In genomic region chrX:7640785-7641184, GRCm38 (mm10) we compare ENCODE assay signal across 15 mouse cellular contexts. TPM values are rescaled to one million over a fixed set of nuclear protein-coding genes. Genes with fewer than 3 reads are reported as not detected.
DNase-seq lines count a peak whose midpoint lies in the region; ATAC-seq and TF ChIP-seq lines count a peak whose summit lies in the region.
"Had no signal": no experiment of that assay in that cellular context is flagged by ENCODE, and none has a peak within 500 bp of the region (broad histone marks: within the 10 kb centered on the region; RNA-seq: fewer than 3 reads in every experiment).

No protein-coding gene starts in this region.

- no peak overlapping the region for H3K27ac ChIP-seq in midbrain, embryonic 11.5 days (ENCODE audit: low read depth, low read length)
- H3K27ac ChIP-seq in midbrain, embryonic 10.5 days (replicated peaks) = no peak overlapping the region
- no peak overlapping the region for H3K27ac ChIP-seq in midbrain, embryonic 14.5 days (replicated peaks; ENCODE audit: low read depth, low read length)
- H3K27ac ChIP-seq: lung, embryonic 15.5 days; stomach, embryonic 15.5 days had no signal

- TF ChIP-seq CTCF in lung, adult 2 months (IDR thresholded peaks at IDR 0.05; ENCODE audit: insufficient read depth, low read length) = no peak

- H3K4me2 ChIP-seq in midbrain, embryonic 11.5 days = 0 out of 2 replicates have a peak overlapping the region, but pooled peaks have one; percentile 4
- H3K4me2 ChIP-seq in midbrain, embryonic 14.5 days (ENCODE audit: low read length) = peak overlapping the region; percentile 62
- H3K4me2 ChIP-seq: heart, embryonic 11.5 days; lung, embryonic 15.5 days; stomach, embryonic 15.5 days had no signal

- H3K9ac ChIP-seq in midbrain, embryonic 11.5 days (ENCODE audit: low read length) = no peak overlapping the region
- no peak overlapping the region for H3K9ac ChIP-seq in midbrain, embryonic 14.5 days (replicated peaks; ENCODE audit: low read length)
- H3K9ac ChIP-seq: lung, embryonic 15.5 days; stomach, embryonic 15.5 days had no signal

- peak; percentile 23 to 34 for DNase-seq in cerebellum, adult 18-20 months
- DNase-seq in cerebellum, adult 11 months = no peak
- no peak for DNase-seq in midbrain, embryonic 11.5 days (ENCODE audit: low spot score, missing footprints)
- DNase-seq in midbrain, embryonic 10.5 days (ENCODE audit: low spot score) = no peak
- DNase-seq in midbrain, embryonic 14.5 days = no peak
- DNase-seq in lung, adult 2 months = no peak
- no peak for DNase-seq in spleen, adult 18-20 months
- DNase-seq in heart, adult 18-20 months = no peak
- DNase-seq: kidney, postnatal 25 days; right cerebral cortex, postnatal 14 days had no signal

- H3K4me1 ChIP-seq in midbrain, embryonic 11.5 days (ENCODE audit: control insufficient read depth, insufficient read depth, low read length) = no peaks in the 10 kb centered on the region
- H3K4me1 ChIP-seq in midbrain, embryonic 10.5 days = peaks cover 16% of the 10 kb centered on the region
- H3K4me1 ChIP-seq in midbrain, embryonic 14.5 days (ENCODE audit: control insufficient read depth, insufficient read depth, low read length) = no peaks in the 10 kb centered on the region
- H3K4me1 ChIP-seq in lung, adult 2 months (ENCODE audit: control insufficient read depth, insufficient read depth, low read length) = no peaks in the 10 kb centered on the region
- H3K4me1 ChIP-seq: lung, embryonic 15.5 days; stomach, embryonic 15.5 days had no signal

- 49% methylated on average over 12 of the region's 12 CpGs for WGBS in midbrain, embryonic 11.5 days
- WGBS in midbrain, embryonic 10.5 days = 37% methylated on average over 12 of the region's 12 CpGs
- 53% methylated on average over 12 of the region's 12 CpGs for WGBS in midbrain, embryonic 14.5 days
- 44% methylated on average over 12 of the region's 12 CpGs for WGBS in lung, adult 2 months

- H3K36me3 ChIP-seq in midbrain, embryonic 11.5 days (ENCODE audit: control insufficient read depth, insufficient read depth, low read length) = no peaks in the 10 kb centered on the region
- H3K36me3 ChIP-seq in midbrain, embryonic 10.5 days = 0 out of 2 replicates have a peak, but pooled peaks cover 3% of the 10 kb centered on the region
- peaks cover 8% of the 10 kb centered on the region; the same call in 1 of the 2 replicates for H3K36me3 ChIP-seq in midbrain, embryonic 14.5 days (ENCODE audit: control insufficient read depth, insufficient read depth, low read length)
- H3K36me3 ChIP-seq: lung, embryonic 15.5 days; stomach, embryonic 15.5 days had no signal

- no peak overlapping the region for H3K4me3 ChIP-seq in midbrain, embryonic 11.5 days (ENCODE audit: low read depth, low read length)
- no peak overlapping the region for H3K4me3 ChIP-seq in midbrain, embryonic 10.5 days
- peak overlapping the region; percentile 19; the same call in 1 of the 2 replicates for H3K4me3 ChIP-seq in midbrain, embryonic 14.5 days (replicated peaks; ENCODE audit: low read depth, low read length)
- no peak overlapping the region for H3K4me3 ChIP-seq in lung, adult 2 months (replicated peaks; ENCODE audit: extremely low read depth, low read depth, low read length)
- H3K4me3 ChIP-seq: lung, embryonic 15.5 days; stomach, embryonic 15.5 days had no signal

- no peak for ATAC-seq in midbrain, embryonic 11.5 days (ENCODE audit: low FRiP score)
- no peak for ATAC-seq in midbrain, embryonic 14.5 days (ENCODE audit: low FRiP score, low TSS enrichment)

- no peaks in the 10 kb centered on the region for H3K27me3 ChIP-seq in midbrain, embryonic 11.5 days (ENCODE audit: control insufficient read depth, insufficient read depth, low read length)
- peaks cover 9% of the 10 kb centered on the region for H3K27me3 ChIP-seq in midbrain, embryonic 10.5 days (ENCODE audit: low read depth, poor library complexity, severe bottlenecking)
- no peaks in the 10 kb centered on the region for H3K27me3 ChIP-seq in midbrain, embryonic 14.5 days (ENCODE audit: control insufficient read depth, insufficient read depth, low read length)
- H3K27me3 ChIP-seq: stomach, embryonic 15.5 days had no signal

- H3K9me3 ChIP-seq in midbrain, embryonic 11.5 days (ENCODE audit: control insufficient read depth, low read length) = no peaks in the 10 kb centered on the region
- H3K9me3 ChIP-seq in midbrain, embryonic 10.5 days (replicated peaks) = no peaks in the 10 kb centered on the region
- no peaks in the 10 kb centered on the region for H3K9me3 ChIP-seq in midbrain, embryonic 14.5 days (ENCODE audit: control insufficient read depth, low read length)
- H3K9me3 ChIP-seq: lung, embryonic 15.5 days; stomach, embryonic 15.5 days had no signal

- no peak for TF ChIP-seq POLR2A in lung, adult 2 months (IDR thresholded peaks at IDR 0.05; ENCODE audit: borderline replicate concordance, extremely low read depth, low read depth, low read length)

RNA-seq across cellular contexts. Expression of gene Syp, which starts 2.5 kb away (rescaled TPM):
- 10.3 and 10.9 TPM in 2 replicates for polyA plus RNA-seq in midbrain, embryonic 11.5 days (2014; fragmentation: Nextera tagmentation; extraction: Ambion mirVana)
- polyA plus RNA-seq in midbrain, embryonic 10.5 days (2016; fragmentation: Nextera tagmentation; extraction: Ambion mirVana) = 12.0 and 21.7 TPM in 2 replicates
- 81.7 and 125 TPM in 2 replicates for polyA plus RNA-seq in midbrain, embryonic 14.5 days (2014; fragmentation: Nextera tagmentation; extraction: Ambion mirVana)
- polyA plus RNA-seq in lung, adult 2 months (2012; rRNA removed) = 3.7 and 5.8 TPM in 2 replicates
- total RNA-seq in heart, adult 18-20 months (2021) = 1 to 10 TPM; 2.2 to 4.1 TPM

RNA-seq across cellular contexts. Expression of gene Prickle3, which starts 16.3 kb away (rescaled TPM):
- 1.1 and 2.2 TPM in 2 replicates for polyA plus RNA-seq in midbrain, embryonic 11.5 days (2014; fragmentation: Nextera tagmentation; extraction: Ambion mirVana)
- 2.8 and 3.4 TPM in 2 replicates for polyA plus RNA-seq in midbrain, embryonic 10.5 days (2016; fragmentation: Nextera tagmentation; extraction: Ambion mirVana)
- polyA plus RNA-seq in midbrain, embryonic 14.5 days (2014; fragmentation: Nextera tagmentation; extraction: Ambion mirVana) = 0.89 and 1.4 TPM in 2 replicates
- polyA plus RNA-seq in lung, adult 2 months (2012; rRNA removed) = 21.7 and 25.0 TPM in 2 replicates
- total RNA-seq in heart, adult 18-20 months (2021) = 10 to 100 TPM; 21.1 to 21.5 TPM

RNA-seq across cellular contexts. Expression of gene Plp2, which starts 30.4 kb away (rescaled TPM):
- 36.3 and 36.9 TPM in 2 replicates for polyA plus RNA-seq in midbrain, embryonic 11.5 days (2014; fragmentation: Nextera tagmentation; extraction: Ambion mirVana)
- polyA plus RNA-seq in midbrain, embryonic 10.5 days (2016; fragmentation: Nextera tagmentation; extraction: Ambion mirVana) = 41.4 and 42.9 TPM in 2 replicates
- 11.2 and 22.4 TPM in 2 replicates for polyA plus RNA-seq in midbrain, embryonic 14.5 days (2014; fragmentation: Nextera tagmentation; extraction: Ambion mirVana)
- 208 and 264 TPM in 2 replicates for polyA plus RNA-seq in lung, adult 2 months (2012; rRNA removed)
- total RNA-seq in heart, adult 18-20 months (2021) = 10 to 100 TPM; 41.3 to 57.6 TPM

RNA-seq across cellular contexts. Expression of gene Cacna1f, which starts 33.9 kb away (rescaled TPM):
- 0.06 TPM in 1 of 2 replicates, not detected in the other for polyA plus RNA-seq in midbrain, embryonic 11.5 days (2014; fragmentation: Nextera tagmentation; extraction: Ambion mirVana)
- polyA plus RNA-seq in midbrain, embryonic 10.5 days (2016; fragmentation: Nextera tagmentation; extraction: Ambion mirVana) = not detected in 2 replicates
- 0.04 TPM in 1 of 2 replicates, not detected in the other for polyA plus RNA-seq in midbrain, embryonic 14.5 days (2014; fragmentation: Nextera tagmentation; extraction: Ambion mirVana)
- polyA plus RNA-seq in lung, adult 2 months (2012; rRNA removed) = 0.08 and 0.11 TPM in 2 replicates
- total RNA-seq in heart, adult 18-20 months (2021) = not detected
- total RNA-seq: gastrocnemius, adult 8-10 months; MEL had no signal
- polyA plus RNA-seq: heart, embryonic 11.5 days; lung, embryonic 15.5 days; stomach, embryonic 15.5 days had no signal

RNA-seq across cellular contexts. Expression of gene Ccdc22, which starts 35.5 kb away (rescaled TPM):
- 22.8 and 27.2 TPM in 2 replicates for polyA plus RNA-seq in midbrain, embryonic 11.5 days (2014; fragmentation: Nextera tagmentation; extraction: Ambion mirVana)
- 34.3 and 36.4 TPM in 2 replicates for polyA plus RNA-seq in midbrain, embryonic 10.5 days (2016; fragmentation: Nextera tagmentation; extraction: Ambion mirVana)
- 29.8 and 30.1 TPM in 2 replicates for polyA plus RNA-seq in midbrain, embryonic 14.5 days (2014; fragmentation: Nextera tagmentation; extraction: Ambion mirVana)
- polyA plus RNA-seq in lung, adult 2 months (2012; rRNA removed) = 14.5 and 15.6 TPM in 2 replicates
- 10 to 100 TPM; 10.5 to 12.5 TPM for total RNA-seq in heart, adult 18-20 months (2021)

Comparison
In these comparisons a context has a peak if more than half of its experiments do, and no peak if none do; other contexts are left out.
1. DNase-seq: peak in cerebellum, adult 18-20 months (2 of 2); none in cerebellum, adult 11 months (single experiment), midbrain, embryonic 11.5 days (single experiment), midbrain, embryonic 10.5 days (single experiment), midbrain, embryonic 14.5 days (single experiment), lung, adult 2 months (single experiment), spleen, adult 18-20 months (0 of 2) and heart, adult 18-20 months (0 of 2).